Mouse (Mus musculus) thymus, adult 18-20 months (tissue): ENCODE data around the gene Acss1.

Experiments used
- DNase-seq, 2 experiments: peaks; one replicate each; pipeline ENCODE4 v3.0.0; 2022; ENCODE audit warnings: mixed read lengths in 2 of 2

Gene Acss1

DNA sequence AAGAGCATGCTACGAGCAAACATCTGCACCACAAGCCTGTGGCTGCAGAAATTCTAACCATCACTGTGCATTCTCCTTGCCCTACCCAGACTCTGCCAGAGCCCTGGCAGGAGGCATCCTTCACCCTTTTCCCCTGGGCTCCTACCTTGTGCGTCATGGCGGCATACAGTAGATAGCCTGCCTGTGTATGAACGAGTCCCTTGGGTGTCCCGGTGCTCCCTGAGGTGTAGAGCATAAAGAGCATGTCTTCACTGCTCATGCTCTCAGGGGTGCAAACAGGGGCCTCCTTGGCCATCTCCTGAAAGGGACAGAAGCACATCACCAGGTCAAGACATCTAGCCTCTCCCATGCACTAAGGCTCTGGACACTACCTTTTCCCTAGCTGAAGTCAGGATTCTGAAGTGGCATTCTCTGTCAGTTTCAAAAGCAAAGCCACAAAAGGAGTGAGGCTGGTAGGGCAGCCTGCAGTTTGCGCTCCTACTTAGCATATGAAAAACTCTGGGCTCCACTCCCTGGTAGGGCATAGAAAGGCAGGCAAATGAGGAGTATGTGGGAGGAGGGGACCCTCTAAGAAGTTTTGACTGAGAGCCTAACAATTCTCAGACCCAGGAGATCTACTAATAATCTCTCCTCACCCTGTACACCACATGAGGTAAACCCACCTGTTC, 30.5 kb downstream of the Acss1 start:
- no peak for DNase-seq

DNA sequence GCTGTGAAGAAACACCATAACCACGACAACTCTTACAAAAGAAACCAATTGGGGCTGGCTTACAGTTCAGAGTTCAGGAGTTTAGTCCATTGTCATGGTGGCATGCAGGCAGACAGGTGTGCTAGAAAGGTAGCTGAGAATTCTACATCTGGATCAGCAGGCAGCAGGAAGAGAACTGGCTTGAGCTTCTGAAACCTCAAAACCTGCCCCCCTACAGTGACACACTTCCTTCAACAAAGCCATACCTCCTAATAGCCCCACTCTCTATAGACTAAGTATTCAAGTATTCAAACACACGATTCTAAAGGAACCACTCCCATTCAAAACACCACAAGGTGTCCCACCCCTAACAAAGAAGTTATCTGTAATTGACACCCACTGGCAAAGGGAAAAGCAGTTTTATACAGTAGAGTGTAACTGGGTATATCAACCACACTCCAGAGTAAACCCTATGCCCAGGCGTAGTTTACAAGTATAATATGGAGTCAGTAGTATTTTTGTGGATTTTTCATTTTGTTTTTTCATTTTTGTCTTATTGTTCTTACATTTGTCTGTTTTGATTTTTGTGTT, 32.3 kb downstream of the Acss1 start:
- DNase-seq: no peak

DNA sequence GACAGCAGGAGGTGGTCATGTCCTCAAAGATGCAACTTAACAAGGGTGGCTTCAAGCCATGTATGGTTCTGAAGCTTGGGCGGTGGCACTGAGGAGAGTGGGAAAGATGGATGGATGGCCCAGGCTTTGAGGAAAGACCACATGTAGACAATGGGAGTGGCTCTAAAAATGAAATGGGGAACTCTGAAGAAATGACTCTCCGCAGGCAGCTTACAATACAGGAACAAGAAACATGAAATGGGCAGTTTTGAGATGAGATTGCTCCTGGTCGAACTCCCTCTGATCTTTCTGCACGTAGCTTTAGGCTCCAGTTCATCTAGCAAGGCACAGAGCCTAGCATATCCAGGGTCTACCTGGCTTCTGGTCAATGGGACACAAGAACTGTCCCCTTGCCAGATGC, 39.0 kb downstream of the Acss1 start:
- no peak for DNase-seq

DNA sequence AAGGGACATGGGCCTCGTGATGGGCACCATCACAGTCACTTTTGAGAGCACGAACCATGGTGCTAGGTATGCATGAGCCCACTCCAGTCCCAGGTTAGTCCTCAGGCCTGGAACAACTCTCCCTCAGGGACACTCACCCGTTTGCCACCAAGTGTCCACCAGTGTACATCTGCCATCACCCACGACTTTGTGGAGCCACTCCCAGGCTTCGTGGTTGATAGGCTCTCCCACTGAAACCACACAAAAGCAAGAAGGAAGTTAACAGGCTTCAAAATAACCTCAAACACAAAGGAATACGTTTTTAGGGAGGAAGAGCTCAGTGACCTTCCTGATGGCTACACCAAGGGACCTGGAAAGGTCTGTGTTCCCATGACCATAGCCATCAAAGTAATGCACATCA, 41.2 kb downstream of the Acss1 start:
- DNase-seq: no peak

DNA sequence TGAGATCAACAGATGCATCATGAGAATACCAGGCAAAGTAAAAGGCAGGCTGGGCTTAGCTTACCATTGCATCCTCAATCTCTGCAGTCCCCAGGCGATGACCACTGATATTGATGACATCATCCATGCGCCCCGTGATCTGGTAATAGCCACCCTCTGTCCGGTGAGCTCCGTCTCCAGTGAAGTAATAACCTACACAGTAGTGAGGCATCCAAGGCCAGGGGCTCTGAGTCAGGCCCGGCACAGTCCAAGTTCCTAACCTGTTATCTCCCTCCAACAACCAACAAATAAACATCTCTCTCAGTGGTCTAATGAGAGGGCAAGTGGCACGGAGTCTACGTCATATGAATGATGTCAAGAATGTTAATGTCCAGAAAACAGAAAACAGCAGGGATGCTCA, 43.4 kb downstream of the Acss1 start:
- DNase-seq: no peak

DNA sequence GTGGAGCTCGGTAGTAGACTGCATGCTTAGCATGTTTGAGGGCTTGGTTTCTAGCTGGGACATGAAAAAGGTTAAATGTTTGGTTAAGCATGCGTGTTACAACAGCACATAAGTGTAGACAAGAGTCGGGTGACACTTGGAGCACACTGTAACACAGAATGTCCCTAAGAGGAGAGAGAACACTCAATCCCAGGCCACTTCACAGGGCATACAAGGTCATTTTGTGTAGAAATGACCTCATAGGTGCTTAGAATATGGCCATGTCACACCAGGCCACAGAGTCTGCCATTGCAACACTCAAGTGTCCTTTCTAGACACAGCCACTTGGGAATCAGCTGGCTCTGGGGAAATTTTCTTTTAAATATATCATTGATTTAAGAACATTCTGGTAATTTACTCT, 44.3 kb downstream of the Acss1 start:
- no peak for DNase-seq

DNA sequence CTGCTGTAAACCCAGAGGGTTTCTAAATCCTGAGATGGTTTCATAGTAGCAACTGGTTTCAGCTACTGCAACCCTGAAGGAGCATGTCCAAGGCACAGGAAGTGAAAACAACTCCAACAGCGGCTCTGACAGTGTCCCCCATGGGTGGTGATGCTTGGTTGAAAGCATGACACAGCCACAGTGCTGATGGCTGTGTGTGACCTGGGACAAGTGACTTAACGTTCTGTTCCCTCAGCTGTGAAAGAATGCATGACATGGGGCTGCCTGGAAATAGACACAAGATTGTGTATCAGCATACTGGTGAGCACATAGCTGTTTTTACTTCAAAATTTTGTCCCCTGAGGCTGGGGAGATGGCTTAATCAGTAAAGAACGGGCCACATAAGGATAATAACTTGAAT, 46.6 kb downstream of the Acss1 start:
- DNase-seq: no peak

DNA sequence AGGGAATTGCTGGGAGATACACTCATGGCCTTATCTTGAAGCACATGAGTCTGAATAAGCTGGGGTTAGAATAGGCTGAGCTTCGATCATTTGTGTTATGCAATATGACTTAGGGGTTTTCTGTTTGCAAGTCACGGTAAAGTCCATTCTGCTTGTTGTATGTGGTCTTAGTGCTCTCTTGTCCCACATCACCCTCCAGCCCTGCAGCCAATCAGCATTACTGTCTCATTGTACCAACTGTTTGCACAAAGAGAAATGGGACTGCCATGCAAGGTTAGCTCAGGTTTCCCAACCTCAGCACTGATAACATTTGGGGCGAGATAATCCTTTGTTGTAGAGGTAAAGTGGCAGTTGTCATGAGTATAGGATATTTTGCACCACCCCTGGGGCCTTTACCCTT, 58.2 kb downstream of the Acss1 start:
- DNase-seq: no peak

DNA sequence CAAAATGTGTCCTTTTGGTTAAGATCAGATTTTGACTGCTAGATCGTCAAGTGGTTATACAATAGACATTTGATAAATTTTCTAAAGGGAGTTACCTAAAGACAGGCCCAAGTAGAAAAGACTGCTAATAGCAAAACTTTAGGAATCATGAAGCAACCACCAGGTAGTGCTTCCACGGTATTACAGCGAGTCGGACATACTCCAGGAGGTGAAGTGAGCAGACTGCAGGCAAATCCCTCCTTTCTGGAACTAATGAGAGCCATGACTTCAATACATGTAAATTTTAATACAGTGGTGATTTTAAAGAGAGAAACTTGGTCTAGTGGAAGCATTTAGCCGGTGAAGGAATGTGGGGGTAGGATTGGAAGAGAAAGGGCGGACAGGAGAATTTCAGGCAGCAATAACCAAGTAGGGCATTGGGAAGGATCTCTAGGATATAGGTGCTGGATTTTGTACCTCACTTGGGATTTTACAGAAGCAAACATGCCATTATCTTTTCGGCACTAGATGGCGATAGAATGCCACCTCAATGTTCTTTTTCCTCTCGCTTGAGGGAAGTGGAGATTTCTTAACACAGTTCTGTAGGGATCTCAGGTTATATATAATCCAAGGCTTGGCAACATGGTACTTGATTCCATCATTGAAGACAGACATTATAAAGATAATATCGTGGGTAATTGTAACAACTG, 59.3 kb downstream of the Acss1 start:
- DNase-seq: peak in 1 of 2 experiments; percentile 24

DNA sequence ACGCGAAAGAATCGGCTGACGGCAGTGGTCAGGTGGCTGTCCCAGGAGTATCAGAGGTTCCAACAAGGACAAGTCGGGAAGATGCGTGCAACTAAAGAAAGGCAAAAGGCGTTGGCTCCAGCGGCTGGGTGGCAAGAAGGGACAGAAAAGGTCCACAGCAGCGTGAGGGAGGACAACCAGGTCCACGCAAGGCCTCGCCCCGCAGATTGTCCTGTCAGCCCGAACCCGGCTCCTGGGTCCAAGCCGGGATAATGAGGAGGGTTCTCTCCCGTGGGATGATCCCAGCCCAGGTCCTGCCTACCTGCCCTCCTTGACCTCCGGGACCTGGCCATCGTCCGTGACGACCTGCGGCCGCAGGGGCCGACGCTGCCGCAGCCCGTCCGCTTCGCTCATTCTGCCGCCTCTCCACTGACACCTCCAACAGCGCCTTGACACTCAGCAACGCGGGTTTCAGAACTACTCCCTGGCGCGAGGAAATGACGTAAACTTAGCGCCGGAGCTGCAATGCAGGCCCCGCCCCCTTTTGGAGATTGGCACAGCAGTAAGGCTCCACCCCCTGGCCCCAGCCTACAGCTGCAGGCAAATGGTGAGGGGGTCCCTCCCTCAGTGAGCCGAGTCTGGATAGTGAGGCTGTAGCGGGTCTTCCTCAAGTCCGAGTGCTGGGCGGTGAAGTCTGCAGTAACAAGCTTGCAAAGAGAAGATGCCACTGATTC, 60.1 kb downstream of the Acss1 start, which contains the start of gene Apmap:
Gene Apmap, minus strand, starts transcription at position 481 of the 713 bp plus-strand sequence.
- DNase-seq: peak; percentile 94 to 95

DNA sequence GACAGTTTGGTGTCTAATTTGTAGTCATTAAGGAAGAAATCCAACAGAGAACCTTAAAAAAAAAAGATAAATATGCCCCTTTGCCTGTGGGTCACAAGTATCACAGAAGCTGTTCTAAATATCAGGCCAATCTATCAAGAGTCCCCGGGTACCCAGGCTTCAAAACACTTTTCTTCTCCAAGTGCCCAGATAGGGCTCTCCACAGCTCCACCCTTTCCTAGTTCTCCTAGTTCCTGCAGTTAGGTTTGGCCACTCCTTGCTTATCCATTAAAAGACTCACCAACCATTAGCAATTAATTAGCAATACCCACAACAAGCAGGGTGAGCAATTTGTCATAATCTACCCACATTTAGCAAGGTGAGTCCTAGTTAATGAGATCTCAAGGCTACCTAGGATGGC, 61.2 kb downstream of the Acss1 start:
- no peak for DNase-seq

DNA sequence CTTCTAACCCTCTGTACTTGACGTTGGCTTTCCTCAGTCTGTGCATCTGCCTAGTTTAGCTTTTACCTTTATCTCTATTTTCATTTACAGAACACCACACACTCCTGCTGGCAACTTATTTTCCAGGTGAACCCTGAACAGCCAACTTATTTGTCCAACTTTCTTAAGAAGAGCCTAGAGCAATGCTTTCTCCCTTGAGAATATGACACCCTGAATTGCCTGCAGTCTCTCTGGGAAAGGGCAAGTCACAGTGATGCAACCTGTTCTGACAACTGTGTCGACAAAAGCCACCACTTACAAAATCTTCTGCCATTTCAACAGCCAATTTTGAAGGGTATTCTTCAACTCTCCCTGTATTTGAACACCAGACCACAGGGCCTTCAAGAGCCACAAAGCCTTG, 63.5 kb downstream of the Acss1 start:
- DNase-seq: no peak

DNA sequence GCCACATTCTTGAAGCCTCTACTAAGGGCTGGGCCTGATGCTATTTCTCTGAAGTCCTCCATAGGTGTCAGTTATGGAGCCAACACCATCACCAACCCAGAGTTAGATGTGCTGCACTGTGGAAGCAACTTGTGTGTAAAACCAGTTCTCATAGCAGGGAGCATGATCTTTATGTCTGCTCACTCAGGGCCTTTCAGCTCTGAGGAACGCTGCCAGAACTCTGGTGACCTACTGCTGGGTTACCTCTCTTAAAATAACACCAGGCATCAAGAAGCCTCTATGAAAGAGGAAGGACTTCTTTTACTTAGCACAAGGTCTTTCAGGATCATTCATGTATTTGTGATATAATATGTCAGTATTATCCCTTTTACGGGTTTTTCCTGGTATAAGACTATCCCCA, 66.1 kb downstream of the Acss1 start:
- no peak for DNase-seq

DNA sequence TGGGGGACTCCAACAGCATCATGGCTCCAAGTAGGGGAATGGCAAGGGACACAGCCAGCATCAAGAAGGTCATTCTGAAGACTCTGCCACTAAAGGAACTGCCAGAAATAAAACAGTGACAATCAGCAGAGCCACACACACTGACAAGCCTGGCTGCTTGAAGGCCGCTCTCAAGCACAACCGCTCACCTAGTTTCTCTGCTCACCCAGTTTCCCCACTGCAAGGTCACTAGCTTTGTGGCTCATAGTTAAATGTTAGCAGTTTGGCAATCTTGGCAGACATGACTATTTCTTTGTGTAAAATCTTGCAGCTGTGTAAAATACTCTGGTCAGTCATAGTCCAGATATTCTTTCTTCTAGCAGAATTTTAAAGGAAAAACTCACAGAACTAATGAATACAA, 68.0 kb downstream of the Acss1 start:
- no peak for DNase-seq

DNA sequence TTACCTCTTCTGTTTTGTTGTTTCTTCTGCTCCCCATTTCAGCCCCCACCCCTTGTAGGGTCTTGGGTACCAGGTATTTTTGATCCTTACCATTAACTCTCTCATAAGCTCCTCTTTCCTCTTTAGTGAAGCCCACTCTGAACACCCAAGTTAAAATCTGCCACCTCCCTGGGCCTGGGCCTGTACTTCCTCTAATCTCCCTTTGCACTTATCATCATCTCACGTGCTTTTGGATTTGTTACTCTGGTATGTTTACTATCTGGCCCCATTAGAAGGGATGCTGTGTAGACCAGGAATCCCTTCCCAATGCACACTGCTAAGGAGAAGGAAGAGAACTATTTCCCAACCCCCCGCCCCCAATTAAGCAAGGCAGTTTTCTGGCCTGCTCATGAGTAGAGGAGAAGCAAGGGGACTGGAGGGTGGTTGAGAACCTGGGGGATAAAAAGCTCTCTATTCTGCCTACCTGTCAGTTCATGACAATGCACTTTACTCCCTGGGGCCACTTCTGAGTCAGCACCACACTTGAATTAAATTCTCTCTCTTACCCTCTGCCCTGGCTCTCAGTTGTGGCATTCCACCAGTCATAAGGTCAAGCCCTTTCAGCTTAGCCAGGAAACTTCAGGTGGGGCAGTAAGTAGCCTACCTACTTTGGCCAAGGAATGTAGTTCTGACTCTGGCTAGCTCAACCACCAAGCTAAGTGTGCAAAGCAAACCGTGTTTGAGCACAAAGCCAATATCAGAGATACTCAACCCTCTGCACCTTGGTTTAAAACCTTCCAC, 72.7 kb downstream of the Acss1 start:
- DNase-seq: no peak

DNA sequence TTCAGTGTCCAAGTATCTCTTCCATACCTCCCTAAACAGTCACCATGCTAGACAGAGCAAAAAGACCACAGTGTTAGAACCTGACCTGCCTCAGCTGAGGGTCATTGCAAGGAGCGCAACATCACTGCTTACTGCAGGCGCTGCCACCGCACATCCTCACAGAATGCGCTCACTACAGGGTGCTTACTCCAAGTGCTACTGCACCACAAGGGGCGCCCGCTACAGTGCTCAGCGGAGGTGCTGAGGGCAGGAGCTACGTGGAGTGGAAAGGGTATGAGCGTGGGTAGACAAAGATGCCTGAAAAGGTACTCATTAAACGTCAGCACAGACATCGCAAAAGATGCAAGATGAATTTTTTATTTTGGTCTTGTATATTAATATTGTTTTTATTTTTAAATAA, 79.2 kb downstream of the Acss1 start:
- no peak for DNase-seq

DNA sequence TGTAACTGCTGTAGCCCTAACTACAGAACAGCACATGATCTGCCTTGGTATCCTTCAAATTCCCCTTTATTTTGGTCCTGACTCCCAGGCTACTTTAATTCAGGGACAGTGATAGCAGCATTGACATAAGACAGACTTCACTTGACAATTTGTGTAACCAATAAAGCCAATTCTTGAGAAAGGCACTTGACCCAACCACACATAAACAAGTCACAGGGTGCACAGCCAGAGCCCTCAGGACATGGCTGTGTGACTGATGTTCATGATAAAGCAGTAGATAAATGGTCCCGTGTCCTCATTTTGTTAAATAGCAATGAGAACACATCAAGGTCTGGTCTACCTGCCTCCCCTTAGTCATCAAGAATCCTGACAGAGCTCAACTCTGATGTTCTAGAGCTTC, 88.7 kb downstream of the Acss1 start:
- DNase-seq: no peak

DNA sequence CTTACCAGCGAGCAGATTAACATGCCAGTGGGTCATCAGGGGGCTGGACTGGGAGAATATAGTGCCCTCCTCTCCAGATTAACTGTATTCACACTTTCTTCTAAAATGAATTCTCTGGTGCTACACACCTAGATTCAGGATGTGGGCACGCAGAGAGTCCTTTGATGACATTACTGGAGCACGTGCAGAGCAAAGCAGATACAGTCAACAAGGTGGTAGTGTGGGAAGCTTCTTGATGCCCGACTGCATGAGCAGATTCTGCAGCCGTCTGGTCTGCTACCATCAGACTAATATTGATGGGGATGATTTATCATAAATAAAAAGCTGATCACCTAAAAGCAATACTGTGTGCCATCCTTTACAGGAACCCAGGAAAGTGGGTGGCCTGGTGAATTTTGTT, 89.7 kb downstream of the Acss1 start:
- DNase-seq: peak; percentile 13 to 45

DNA sequence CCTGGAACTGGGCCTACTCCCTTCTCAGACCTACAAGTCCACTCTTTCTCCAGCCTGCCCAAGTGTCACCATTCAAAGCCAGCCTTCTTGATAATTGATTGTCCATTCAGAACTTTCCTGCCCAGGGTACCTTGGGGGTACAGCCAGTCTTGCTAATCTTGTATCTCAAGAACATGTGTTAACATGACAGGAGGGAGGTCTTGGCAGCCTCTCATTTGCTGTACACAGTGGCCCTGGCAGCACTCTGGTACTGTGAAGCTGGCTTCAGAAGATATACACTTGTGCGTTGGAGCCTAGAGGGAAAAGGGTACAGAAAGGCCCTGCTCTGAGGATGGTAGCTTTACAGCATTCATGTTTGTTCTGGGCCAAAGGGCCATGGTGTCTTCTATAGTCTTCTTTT, 92.0 kb downstream of the Acss1 start:
- no peak for DNase-seq

DNA sequence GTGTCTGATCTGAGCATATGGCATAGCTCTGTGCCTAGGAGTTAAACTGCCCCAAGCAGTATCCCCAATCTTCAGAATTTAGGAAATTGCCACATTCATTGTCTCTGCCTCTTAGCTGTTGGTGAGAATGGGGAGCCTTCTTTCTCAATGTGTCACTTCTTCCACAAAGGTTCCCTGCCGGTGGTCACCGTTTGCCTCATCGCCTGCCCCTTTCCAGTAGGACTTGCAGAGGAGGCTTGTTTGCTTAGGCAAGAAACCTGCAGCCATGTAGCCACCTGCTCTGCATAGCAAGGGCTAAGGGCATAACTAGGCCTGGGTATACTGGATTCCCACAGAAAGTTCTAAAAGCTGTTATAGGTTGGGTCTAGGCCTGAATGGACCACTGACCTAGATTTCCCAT, 95.8 kb downstream of the Acss1 start:
- DNase-seq: no peak

DNA sequence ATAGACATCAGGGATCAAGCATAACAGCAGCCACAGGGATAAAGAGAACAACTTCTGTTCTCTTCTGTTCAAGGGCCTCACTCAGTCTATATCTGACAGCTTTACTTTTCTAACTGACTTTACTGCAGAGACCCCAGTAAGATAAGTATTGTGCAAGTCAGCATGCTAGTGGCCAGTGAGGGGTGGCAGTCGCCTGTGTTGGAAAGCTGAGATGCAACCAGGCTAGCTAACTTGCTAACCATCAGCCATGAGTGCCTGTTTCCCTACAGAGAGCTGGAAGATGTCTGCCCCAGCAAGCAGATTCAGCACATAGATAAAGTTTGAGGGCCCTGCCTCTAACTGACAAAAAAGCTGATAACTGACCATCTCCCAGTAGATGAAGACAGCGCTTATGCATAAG, 97.5 kb downstream of the Acss1 start:
- DNase-seq: no peak

DNA sequence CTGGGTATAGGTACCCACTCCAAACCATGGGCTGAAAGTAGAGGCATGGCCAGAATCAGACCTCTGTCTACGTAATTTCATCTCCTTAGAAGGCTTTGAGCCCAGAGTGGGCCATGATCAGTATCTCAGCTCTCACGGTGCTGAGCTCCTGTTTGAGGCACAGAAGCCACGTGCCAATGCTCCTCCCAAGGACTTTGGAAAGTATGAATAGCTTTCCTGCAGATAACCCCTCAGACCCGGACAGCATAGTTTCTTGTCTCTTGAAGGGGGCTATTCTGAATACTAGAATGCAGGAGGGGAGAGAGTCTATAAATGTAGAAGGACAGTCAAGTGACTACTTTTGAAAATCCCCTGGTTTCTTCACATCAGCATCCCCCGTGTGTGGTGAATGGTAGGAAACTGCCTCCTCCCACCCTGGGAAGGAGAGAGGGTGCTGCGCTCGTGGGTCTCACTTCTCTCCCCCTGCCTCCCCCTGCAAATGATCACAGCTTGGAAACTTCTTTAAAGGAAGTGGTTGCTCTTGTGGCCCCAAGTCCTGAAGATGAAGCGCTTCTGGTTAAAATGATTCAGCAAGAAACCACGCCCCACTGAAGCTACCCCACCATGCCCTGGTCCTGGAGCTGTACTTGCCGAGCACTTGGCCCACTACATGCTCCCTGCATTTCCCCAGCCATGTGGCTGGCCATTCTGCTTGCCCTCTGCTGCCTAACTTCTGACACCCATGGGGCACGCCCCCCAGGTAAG, 98.3 kb downstream of the Acss1 start, which contains the start of gene Cst7:
Gene Cst7, plus strand, starts transcription at position 569 of the 744 bp plus-strand sequence.
- DNase-seq: peak; percentile 12 to 39
